Mouse (Mus musculus): ENCODE measurements around the gene Olfr643.
"Not testable (repeated sequence)": the region's sequence is repeated elsewhere in the genome, so short reads cannot be mapped to it uniquely, and the experiment has no call there.

The Olfr643 gene

DNA sequence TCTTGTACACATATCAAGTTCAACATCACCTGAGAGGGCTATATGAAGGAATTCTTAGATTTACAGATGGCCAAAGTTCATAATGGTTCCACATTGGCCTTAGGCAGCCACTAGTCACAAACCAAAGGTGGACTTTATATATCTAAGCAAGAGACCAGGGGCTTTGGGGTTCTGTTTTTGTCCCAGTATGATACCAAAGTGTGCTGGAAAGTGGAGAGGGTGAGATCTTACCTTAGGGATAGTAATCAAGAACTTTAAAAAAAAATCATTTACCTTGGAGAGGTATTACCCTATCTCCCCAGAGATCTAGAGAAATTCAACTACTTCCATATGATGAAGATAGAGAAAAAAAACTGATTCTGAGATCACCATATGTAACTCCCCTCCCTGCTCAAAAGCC, 120.0 kb downstream of the Olfr643 start, which contains the start of gene Olfr639:
Gene Olfr639 (minus strand): TSS at position 101 of the 400 bp plus-strand sequence.
- DNase-seq: no peak

DNA sequence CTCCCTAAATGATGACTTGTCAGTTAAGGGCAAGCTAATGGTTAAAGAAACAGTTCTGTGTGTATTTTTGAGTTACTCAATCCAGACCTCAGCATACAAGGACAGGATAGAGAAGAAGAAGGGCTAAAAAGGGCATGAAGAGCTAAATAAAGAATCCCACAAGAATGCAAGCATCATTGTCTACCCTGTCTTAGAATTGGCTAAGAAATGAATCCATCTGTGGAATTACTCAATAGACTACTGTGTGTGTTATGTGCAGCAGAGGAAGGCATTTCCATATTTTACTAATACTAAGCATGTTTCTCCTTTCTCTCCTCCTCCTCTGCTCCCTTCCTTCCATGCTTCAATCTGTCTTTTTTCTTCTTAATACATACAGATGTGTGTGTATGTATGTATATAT, 138.1 kb downstream of the Olfr643 start:
- no peak for DNase-seq

- DNase-seq: no peak
These were observed 138.8 kb downstream of the Olfr643 start, which contains the start of gene Olfr638 for GRCm38 (mm10) chr7:103998446-103998845. TSS of gene Olfr638 (plus strand) at chr7:103998746.

- no peak for DNase-seq
These were observed 165.4 kb downstream of the Olfr643 start for GRCm38 (mm10) chr7:103971782-103972181.

DNA sequence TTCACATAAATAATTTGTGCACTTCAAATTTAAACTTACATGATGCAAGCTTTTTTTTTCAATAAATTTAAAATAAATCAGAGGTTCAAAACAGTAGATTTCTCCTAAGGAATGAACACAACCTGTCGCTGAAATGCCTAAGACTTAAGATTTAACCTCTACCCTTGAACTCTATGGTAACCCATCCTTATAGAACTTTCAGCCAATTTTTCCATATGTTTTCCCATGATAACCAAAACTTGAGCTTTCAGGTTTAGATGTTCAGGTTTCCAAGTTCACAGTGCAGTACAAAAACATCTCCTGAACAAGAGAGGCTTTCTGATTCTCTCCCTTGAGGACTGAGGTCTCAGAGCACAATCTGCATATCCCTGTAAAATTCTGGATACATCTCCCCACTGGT, 166.4 kb downstream of the Olfr643 start, which contains the start of gene Olfr635:
Gene Olfr635 (plus strand): TSS at position 301 of the 400 bp plus-strand sequence.
- no peak for DNase-seq

GRCm38 (mm10) chr7:103966873-103967272, 170.3 kb downstream of the Olfr643 start:
- DNase-seq: not testable (repeated sequence)
